Mouse (Mus musculus) megakaryocyte, embryonic 14.5 days (primary cell): ENCODE data around the gene Acads.

Source experiments
- FLI1 ChIP-seq: IDR thresholded peaks from 2 replicates; pipeline ENCODE4 v1.6.1; 2012; ENCODE audit warnings: low read length, inconsistent platforms, mixed read lengths
- GATA1 ChIP-seq: IDR thresholded peaks from 3 replicates; pipeline ENCODE4 v1.6.1; 2012; ENCODE audit warnings: mixed read lengths, low read length, inconsistent platforms, borderline replicate concordance

DNA sequence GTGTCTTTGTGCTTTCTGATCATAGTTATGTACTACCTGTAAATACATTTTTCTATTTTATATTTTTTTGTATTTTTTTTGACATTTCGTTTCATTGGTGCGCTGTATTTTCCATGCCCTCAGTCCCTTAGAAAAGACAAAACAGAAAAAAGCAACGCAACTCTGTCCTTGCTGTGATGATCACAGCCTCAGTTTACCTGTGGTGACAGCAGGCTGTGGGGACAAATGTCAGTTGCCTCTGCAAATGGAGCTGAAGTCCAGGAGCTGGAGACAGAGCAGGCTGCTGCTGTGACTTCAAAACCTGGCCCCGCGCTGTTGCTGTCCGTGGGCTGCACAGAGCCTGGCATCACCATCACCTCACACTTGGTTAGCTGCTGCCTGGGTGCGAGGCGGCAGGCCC, 21.0 kb downstream of the Acads start, which contains the start of gene Gm10401:
- TF ChIP-seq GATA1 (no peak), FLI1 (no peak)
